Mouse (Mus musculus): ENCODE results near the gene Nmnat3. TPM values are rescaled to one million over a fixed set of nuclear protein-coding genes. Genes with fewer than 3 reads are reported as not detected.

The Nmnat3 gene
- total RNA-seq, 4 experiments from 2014 or later, result 1.0 to 2.8 (median 2.4) TPM

GRCm38 (mm10) chr9:98418346-98418745, 131.1 kb downstream of the Nmnat3 start:
- DNase-seq (ENCODE audit: low spot score in 2 of 2), result no peak

DNA sequence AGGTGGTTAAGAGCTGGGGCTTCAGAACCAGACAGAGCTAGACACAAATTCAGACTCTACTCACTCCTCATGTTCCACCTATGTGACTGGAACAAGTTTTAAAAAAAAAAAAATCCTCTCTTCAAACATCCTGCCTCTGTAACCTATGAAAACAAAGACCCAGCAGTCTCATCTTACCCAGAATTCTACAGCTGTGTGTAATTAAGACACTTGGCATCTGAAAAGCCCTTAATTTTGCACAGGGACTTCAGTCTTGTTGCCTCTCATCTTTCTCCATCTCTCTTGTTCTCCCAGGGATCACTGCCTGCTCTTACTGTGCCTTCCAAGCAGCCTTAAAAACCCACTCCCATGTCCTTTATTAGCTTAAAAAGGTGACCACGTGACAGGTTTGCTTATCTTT, 133.4 kb downstream of the Nmnat3 start:
- DNase-seq (ENCODE audit: low spot score in 2 of 2), result no peak

GRCm38 (mm10) chr9:98421903-98422302, 134.7 kb downstream of the Nmnat3 start:
- DNase-seq (ENCODE audit: low spot score in 2 of 2), result no peak

DNA sequence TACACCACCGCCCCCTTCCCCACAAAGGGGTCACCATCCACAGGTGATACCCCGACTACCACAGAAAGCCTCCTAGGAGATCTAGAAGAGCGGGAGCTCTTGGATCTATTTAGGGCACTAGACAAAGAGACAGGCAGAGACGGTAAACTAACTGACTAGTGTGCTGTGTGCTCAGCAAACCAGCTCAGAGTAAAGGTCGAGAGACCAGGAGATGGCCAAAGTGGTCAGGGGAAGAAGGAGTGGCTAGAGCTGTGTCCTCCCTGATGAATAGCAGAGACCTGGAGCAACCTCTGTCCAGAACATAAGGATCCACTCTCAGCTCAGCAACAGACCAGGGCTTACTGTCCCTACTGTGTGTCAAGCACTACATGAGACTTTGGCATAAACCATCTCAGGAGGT, 135.4 kb downstream of the Nmnat3 start, which contains the start of gene Rbp1:
Gene Rbp1, plus strand, starts transcription at position 306 of the 400 bp plus-strand sequence.
- no peak for DNase-seq (ENCODE audit: low spot score in 2 of 2)

DNA sequence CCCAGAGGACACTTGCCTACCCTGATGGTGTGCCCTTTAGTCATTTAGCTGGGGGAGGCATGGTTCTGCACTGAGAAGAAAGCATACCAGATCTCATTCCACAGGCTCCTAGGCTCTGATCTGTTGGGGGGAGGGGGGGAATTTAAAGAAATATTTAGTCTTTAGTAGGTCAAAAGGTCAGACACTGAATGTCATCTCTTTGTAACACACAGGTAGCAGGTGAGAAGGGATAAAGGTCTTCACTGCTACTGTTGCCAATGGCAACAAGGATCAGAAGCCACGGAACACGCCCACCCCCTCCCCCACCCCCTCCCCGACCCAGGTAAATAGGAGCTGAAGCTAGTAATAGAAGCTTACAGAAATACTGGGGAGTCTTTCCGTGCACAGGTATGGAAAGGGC, 136.5 kb downstream of the Nmnat3 start:
- DNase-seq (ENCODE audit: low spot score in 2 of 2), result no peak

- DNase-seq (ENCODE audit: low spot score in 2 of 2), result no peak
These were observed 137.1 kb downstream of the Nmnat3 start for GRCm38 (mm10) chr9:98424291-98424690.

DNA sequence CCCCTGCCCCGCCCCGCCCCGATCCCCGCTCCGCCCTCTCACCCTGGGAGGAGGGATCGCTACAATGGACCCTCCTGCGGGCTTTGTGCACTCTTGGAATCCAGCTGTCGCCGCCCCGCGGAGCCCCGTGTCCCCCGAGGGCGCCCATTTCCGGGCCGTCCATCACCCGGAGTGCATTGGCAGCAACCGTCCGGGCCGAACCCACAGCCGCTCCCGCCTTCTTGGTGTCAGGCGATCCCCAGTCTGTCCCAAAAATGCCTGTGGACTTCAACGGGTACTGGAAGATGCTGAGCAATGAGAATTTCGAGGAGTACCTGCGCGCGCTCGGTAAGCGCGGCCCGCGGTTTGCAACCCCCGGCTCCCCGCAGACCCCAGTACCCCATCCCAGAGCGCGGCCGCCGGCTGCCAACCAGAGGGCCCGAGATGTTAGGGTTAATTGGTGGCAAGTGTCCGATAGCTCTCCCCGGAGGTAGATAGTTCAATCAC, 137.5 kb downstream of the Nmnat3 start:
- no peak for DNase-seq (ENCODE audit: low spot score in 2 of 2)

DNA sequence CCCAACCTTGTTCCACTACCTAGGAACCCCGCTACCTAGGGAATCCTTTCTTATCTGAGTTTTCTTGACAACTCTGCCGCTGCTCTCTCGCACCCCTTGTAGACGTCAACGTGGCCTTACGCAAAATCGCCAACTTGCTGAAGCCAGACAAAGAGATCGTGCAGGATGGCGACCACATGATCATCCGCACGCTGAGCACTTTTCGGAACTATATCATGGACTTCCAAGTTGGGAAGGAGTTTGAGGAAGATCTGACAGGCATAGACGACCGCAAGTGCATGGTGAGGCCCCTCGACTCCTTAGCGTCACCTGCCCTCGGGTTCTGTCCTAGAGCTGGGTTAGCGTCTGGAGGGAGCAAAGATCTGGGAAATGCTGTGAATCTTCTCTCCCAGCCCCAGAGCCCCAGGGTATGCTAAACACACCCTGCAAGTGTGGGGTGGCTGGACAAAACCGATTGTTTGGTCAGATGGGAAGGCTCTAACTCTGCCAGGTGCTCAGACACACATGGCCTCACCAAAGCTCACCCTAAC, 138.2 kb downstream of the Nmnat3 start:
- no peak for DNase-seq (ENCODE audit: low spot score in 2 of 2)

- DNase-seq (ENCODE audit: low spot score in 2 of 2), result no peak
These were observed 140.8 kb downstream of the Nmnat3 start for GRCm38 (mm10) chr9:98427906-98428517.

GRCm38 (mm10) chr9:98428783-98429182, 141.5 kb downstream of the Nmnat3 start:
- no peak for DNase-seq (ENCODE audit: low spot score in 2 of 2)

GRCm38 (mm10) chr9:98429806-98430205, 142.6 kb downstream of the Nmnat3 start:
- DNase-seq (ENCODE audit: low spot score in 2 of 2), result peak; percentile 13 to 25

DNA sequence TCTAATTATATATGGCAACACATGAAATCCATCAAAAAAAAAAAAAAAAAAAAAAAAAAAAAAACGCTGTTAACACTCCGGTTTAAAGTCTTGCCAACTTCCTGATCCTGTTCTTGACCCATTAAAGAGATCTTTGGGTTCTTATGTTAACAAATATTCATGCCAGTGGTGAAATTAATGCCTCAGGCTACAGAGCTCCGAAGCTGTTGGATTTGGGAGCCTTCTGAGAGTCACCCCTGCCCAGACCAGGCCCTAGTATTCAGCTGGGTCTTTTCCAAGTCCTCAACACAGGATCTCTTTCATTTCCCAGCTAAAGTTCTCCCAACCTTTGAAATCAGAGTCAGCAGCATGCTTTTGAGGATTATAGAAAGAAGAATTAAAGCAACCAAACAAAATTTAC, 143.3 kb downstream of the Nmnat3 start:
- no peak for DNase-seq (ENCODE audit: low spot score in 2 of 2)

DNA sequence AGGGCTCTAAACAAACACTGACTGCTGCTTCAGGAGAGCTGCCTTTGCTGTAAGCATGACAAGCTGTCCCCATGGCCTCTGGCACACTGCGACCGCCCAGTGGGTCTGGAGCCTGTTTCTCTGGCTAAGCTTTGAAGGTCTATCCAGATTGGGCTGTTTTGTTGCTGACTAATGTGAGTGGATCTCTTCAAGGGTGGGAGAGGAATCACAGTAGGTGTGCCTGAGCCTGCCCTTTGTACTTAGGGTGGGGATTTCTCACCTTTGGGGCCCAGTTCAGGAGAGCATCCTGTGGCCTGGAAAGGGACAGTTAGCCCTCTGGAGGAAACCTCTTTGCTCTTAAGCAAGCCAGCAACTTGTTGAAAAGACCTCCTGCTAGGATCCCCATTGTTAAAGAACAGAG, 145.8 kb downstream of the Nmnat3 start:
- no peak for DNase-seq (ENCODE audit: low spot score in 2 of 2)

- no peak for DNase-seq (ENCODE audit: low spot score in 2 of 2)
These were observed 146.8 kb downstream of the Nmnat3 start for GRCm38 (mm10) chr9:98433956-98434588.

DNA sequence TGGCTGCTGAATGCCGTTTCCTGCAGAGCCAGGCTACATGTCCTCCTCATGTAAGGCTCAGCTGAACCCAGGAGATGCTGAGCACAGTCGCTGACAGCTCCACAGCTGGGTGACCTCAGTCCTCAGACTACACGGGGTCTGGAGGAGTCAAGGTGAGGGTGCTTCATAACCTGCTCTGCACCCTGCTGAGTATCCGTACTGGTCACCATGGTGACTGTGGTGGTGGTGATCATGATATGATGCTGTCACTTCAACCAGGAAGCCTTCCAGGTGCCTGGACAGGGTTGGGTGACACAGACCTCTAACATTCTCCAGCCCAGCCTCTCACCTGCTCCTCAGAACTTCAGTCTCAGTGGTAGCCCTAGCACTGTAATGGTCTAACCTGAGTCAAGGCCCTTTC, 150.6 kb downstream of the Nmnat3 start:
- no peak for DNase-seq (ENCODE audit: low spot score in 2 of 2)

GRCm38 (mm10) chr9:98439091-98439490, 151.9 kb downstream of the Nmnat3 start:
- DNase-seq (ENCODE audit: low spot score in 2 of 2), result no peak

GRCm38 (mm10) chr9:98442638-98443037, 155.4 kb downstream of the Nmnat3 start:
- DNase-seq (ENCODE audit: low spot score in 2 of 2), result peak in 1 of 2 experiments; percentile 25

DNA sequence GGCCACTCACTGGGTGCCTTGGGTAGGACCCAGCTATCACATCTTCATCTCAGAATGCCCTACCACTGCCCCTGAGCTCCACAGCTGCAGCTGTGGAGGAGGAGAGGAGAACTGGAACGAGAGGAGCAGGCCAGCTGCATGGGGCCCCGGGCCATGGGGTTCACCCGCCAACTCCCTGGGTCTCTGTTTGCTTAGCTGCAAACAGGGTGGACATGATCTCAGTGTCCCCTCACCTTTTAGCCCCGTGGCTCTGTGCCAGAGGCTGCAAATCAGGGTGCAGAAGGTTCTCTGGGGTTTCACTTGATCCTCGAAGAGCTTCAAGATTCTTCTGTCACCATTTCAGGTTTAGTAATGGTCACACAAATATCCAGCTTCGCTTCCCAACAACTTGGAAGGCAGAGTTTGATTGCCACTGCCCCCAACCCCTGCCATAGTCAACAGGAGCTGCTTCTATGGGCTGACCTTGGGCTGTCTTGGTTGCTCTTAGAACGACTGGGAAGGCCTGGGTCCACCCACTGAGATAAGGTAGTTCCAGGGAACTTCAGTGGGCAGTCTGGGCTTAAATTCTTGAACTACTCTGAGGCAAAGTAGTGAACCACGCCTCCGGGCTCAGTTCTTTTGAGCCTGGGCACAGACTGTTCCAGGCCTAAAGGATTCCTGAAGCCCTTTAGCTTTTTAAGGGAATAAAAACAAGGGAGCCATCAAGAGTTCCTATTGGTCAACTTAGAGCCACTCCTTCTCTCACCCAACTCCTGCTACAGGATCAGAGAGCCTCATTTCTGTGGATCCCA, 158.3 kb downstream of the Nmnat3 start:
- DNase-seq (ENCODE audit: low spot score in 2 of 2), result no peak

- DNase-seq (ENCODE audit: low spot score in 2 of 2), result no peak
These were observed 163.7 kb downstream of the Nmnat3 start for GRCm38 (mm10) chr9:98450976-98451375.

DNA sequence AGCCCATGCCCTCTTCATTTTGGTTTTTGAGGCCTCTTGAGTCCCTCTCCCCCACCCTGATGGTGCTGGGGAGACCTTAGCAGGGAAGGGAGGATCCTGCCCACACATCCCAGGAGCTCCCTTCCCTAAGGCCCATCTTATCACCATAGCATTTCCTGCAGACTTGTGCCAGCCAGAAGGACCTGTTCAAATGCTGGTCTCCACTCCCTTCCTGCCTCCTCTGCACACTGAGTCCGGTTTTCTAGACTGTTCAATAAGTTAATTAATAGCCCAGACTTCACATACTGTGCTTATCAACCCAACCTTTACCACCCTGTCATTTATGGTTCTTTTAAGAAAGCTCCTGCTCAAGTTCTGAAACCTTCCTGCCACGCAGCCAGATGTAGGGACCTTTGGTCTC, 179.5 kb downstream of the Nmnat3 start:
- no peak for DNase-seq (ENCODE audit: low spot score in 2 of 2)

All from layer of hippocampus, adult 8-10 months (tissue).